ENCODE assay signal across 9 mouse cellular contexts in the genomic region with DNA sequence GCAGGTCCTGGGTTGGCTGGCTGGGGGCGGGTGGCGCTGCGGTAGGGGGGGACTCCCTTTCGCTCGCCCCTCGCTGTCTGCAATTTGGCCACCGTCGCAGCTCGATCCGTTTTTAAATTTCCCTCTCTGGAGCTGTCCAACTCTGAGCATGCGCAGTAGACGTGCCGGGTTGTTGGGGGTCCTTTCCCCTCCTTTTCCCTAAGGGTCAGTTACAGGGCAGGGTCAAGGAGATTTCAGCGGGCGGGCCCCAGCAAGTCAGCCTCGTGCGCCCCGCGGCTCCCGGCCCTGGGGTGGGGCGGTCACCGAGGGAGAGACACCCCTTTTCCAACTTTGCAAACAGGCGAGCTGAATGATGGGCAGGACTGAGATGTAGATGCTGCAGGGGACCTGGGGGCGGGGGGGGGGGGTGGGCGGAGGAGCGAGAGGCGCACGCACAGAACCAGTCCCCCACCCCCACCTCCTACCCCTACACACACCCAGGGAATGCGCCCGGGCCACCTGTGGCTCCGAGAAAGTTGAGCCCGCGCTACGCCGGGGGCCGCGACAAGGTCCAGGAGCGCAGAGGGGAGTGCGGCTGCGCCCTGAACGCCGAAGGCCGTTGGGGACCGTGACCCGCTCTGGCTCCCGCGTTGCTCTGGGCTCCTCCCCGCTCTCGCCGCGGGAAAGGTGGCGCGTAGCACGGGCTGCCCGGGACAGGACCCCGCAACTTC. TPM values are rescaled to one million over a fixed set of nuclear protein-coding genes. Genes with fewer than 3 reads are reported as not detected.
A peak's percentile ranks its signal among the peaks of the same experiment; 100 is the strongest.
DNase-seq lines count a peak whose midpoint lies in the region; ATAC-seq and TF ChIP-seq lines count a peak whose summit lies in the region.
"Had no signal": no experiment of that assay in that cellular context is flagged by ENCODE, and none has a peak within 500 bp of the region (broad histone marks: within the 10 kb centered on the region; RNA-seq: fewer than 3 reads in every experiment).

A gene (minus strand): TSS at position 115 of the 710 bp plus-strand sequence.

- WGBS in forebrain, embryonic 10.5 days: under 1% methylated on average over 53 of the region's 56 CpGs
- under 1% methylated on average over 29 of the region's 56 CpGs for WGBS in limb, embryonic 14.5 days

- no peak for ATAC-seq in limb, embryonic 14.5 days (ENCODE audit: low FRiP score, low read depth)

- peak within 1 kb of the TSS; percentile 58 for H3K4me3 ChIP-seq in forebrain, embryonic 10.5 days
- H3K4me3 ChIP-seq in limb, embryonic 14.5 days (replicated peaks; ENCODE audit: low read length): peak within 1 kb of the TSS; percentile 37

- peaks cover 76% of the 10 kb centered on the region for H3K4me1 ChIP-seq in forebrain, embryonic 10.5 days
- H3K4me1 ChIP-seq in limb, embryonic 14.5 days (ENCODE audit: control insufficient read depth, insufficient read depth, low read length): peaks cover 11% of the 10 kb centered on the region

- H3K27me3 ChIP-seq in forebrain, embryonic 10.5 days (ENCODE audit: poor library complexity, severe bottlenecking): peaks cover 100% of the 10 kb centered on the region
- H3K27me3 ChIP-seq in limb, embryonic 14.5 days (ENCODE audit: control insufficient read depth, insufficient read depth, low read length): peaks cover 70% of the 10 kb centered on the region

- no peak for TF ChIP-seq POLR2A in limb, embryonic 14.5 days (IDR thresholded peaks at IDR 0.05; ENCODE audit: borderline replicate concordance, extremely low read depth, insufficient read depth, insufficient read length)

- H3K9ac ChIP-seq in limb, embryonic 14.5 days (ENCODE audit: low read depth, low read length, severe bottlenecking): no peak within 1 kb of the TSS; the same call in 1 of the 2 replicates

- no peaks in the 10 kb centered on the region for H3K36me3 ChIP-seq in forebrain, embryonic 10.5 days (replicated peaks)
- H3K36me3 ChIP-seq in limb, embryonic 14.5 days (ENCODE audit: control insufficient read depth, insufficient read depth, low read length): no peaks in the 10 kb centered on the region

- no peaks in the 10 kb centered on the region for H3K9me3 ChIP-seq in forebrain, embryonic 10.5 days
- no peaks in the 10 kb centered on the region for H3K9me3 ChIP-seq in limb, embryonic 14.5 days (ENCODE audit: control insufficient read depth, low read length)

- H3K4me2 ChIP-seq in limb, embryonic 14.5 days (replicated peaks; ENCODE audit: low read depth, low read length, severe bottlenecking): peak within 1 kb of the TSS; percentile 71

- DNase-seq in kidney, postnatal 4 days: peak; percentile 25 to 40
- no peak for DNase-seq in kidney, postnatal 10 days
- DNase-seq in forebrain, embryonic 10.5 days (ENCODE audit: extremely low spot score, low spot score): peak; percentile 66
- no peak for DNase-seq in limb, embryonic 14.5 days (ENCODE audit: low spot score)
- peak; percentile 89 for DNase-seq in retina, embryonic 14.5 days (ENCODE audit: low spot score)
- DNase-seq in gastrocnemius, adult 18-20 months (ENCODE audit: low spot score): no peak
- no peak for DNase-seq in ovary, postnatal 14 days (ENCODE audit: low spot score)
- DNase-seq in cerebellum, adult 11 months: no peak

- peak within 1 kb of the TSS; percentile 76 for H3K27ac ChIP-seq in forebrain, embryonic 10.5 days
- H3K27ac ChIP-seq in limb, embryonic 14.5 days (replicated peaks; ENCODE audit: low read depth, low read length): no peak within 1 kb of the TSS

RNA-seq across cellular contexts. Expression of the gene that starts here (rescaled TPM):
- polyA plus RNA-seq in forebrain, embryonic 10.5 days (2016; fragmentation: Nextera tagmentation; extraction: Ambion mirVana): 0.42 and 0.80 TPM in 2 replicates
- 0.09 and 0.13 TPM in 2 replicates for polyA plus RNA-seq in limb, embryonic 14.5 days (2012; rRNA removed)
- not detected in 2 replicates for polyA plus RNA-seq in limb, embryonic 14.5 days (2014; fragmentation: Nextera tagmentation; extraction: Ambion mirVana)
- not detected for total RNA-seq in gastrocnemius, adult 18-20 months (2021)
- total RNA-seq: monocyte, adult 5-6 weeks had no signal

Comparison
In these comparisons a context has a peak if more than half of its experiments do, and no peak if none do; other contexts are left out.
1. DNase-seq: peak in kidney, postnatal 4 days (2 of 2) and retina, embryonic 14.5 days (single experiment); none in kidney, postnatal 10 days (single experiment), limb, embryonic 14.5 days (single experiment), gastrocnemius, adult 18-20 months (single experiment), ovary, postnatal 14 days (single experiment) and cerebellum, adult 11 months (single experiment).
2. Peak in DNase-seq, H3K4me3 ChIP-seq and H3K27ac ChIP-seq in forebrain, embryonic 10.5 days; RNA of the gene not detected or under 1 TPM.